Mouse (Mus musculus): ENCODE results near the gene Ptpn9.

GRCm38 (mm10) chr9:56975199-56975598 is 19.5 kb upstream of the Ptpn9 start:
- TF ChIP-seq HCFC1 (IDR thresholded peaks at IDR 0.05; ENCODE audit: borderline replicate concordance, insufficient read depth, low read length) (no peak), MAFK (IDR thresholded peaks at IDR 0.05; ENCODE audit: insufficient read depth, low read depth, low read length) (no peak), ZNF384 (IDR thresholded peaks at IDR 0.05; ENCODE audit: low read depth, low read length) (no peak), CHD2 (IDR thresholded peaks at IDR 0.05; ENCODE audit: low read depth, low read length) (no peak), ZC3H11A (IDR thresholded peaks at IDR 0.05; ENCODE audit: borderline replicate concordance, low read depth, low read length) (no peak)
